Comparison of ENCODE assay signal across 9 mouse cellular contexts in genomic region chr6:128011071-128011477, GRCm38 (mm10).
DNase-seq lines count a peak whose midpoint lies in the region; ATAC-seq lines count a peak whose summit lies in the region.
"Had no signal": no experiment of that assay in that cellular context is flagged by ENCODE, and none has a peak within 500 bp of the region (broad histone marks: within the 10 kb centered on the region; RNA-seq: fewer than 3 reads in every experiment).

No protein-coding gene starts in this region.

- H3K27me3 ChIP-seq in hindbrain, embryonic 14.5 days (ENCODE audit: control insufficient read depth, insufficient read depth, low read length), result no peaks in the 10 kb centered on the region
- no peaks in the 10 kb centered on the region for H3K27me3 ChIP-seq in stomach, embryonic 15.5 days (replicated peaks)
- peaks cover 3% of the 10 kb centered on the region; the same call in 1 of the 2 replicates for H3K27me3 ChIP-seq in forebrain, embryonic 12.5 days

- H3K4me2 ChIP-seq in hindbrain, embryonic 14.5 days (replicated peaks), result no peak overlapping the region
- H3K4me2 ChIP-seq in stomach, embryonic 15.5 days, result no peak overlapping the region
- no peak overlapping the region for H3K4me2 ChIP-seq in forebrain, embryonic 12.5 days
- H3K4me2 ChIP-seq: midbrain, embryonic 12.5 days had no signal

- H3K9ac ChIP-seq in hindbrain, embryonic 14.5 days, result no peak overlapping the region
- no peak overlapping the region; the same call in 1 of the 2 replicates for H3K9ac ChIP-seq in stomach, embryonic 15.5 days
- no peak overlapping the region for H3K9ac ChIP-seq in forebrain, embryonic 12.5 days
- H3K9ac ChIP-seq: midbrain, embryonic 12.5 days had no signal

- H3K4me3 ChIP-seq in hindbrain, embryonic 14.5 days (replicated peaks; ENCODE audit: low read length), result no peak overlapping the region
- no peak overlapping the region for H3K4me3 ChIP-seq in stomach, embryonic 15.5 days (replicated peaks)
- no peak overlapping the region for H3K4me3 ChIP-seq in forebrain, embryonic 12.5 days (replicated peaks)
- H3K4me3 ChIP-seq: midbrain, embryonic 12.5 days had no signal

- WGBS in hindbrain, embryonic 14.5 days, result 69% methylated on average over 13 of the region's 13 CpGs
- 69% methylated on average over 13 of the region's 13 CpGs for WGBS in stomach, embryonic 15.5 days
- 73% methylated on average over 13 of the region's 13 CpGs for WGBS in forebrain, embryonic 12.5 days

- H3K9me3 ChIP-seq in hindbrain, embryonic 14.5 days (ENCODE audit: control insufficient read depth, low read length), result no peaks in the 10 kb centered on the region
- no peaks in the 10 kb centered on the region for H3K9me3 ChIP-seq in stomach, embryonic 15.5 days
- no peaks in the 10 kb centered on the region for H3K9me3 ChIP-seq in forebrain, embryonic 12.5 days
- H3K9me3 ChIP-seq: midbrain, embryonic 12.5 days had no signal

- peak; percentile 95 for DNase-seq in heart, adult 11 months
- no peak for DNase-seq in heart, adult 8-10 months (ENCODE audit: low spot score)
- DNase-seq in right cerebral cortex, postnatal 14 days, result peak; percentile 42
- no peak for DNase-seq in right cerebral cortex, postnatal 4 days
- DNase-seq in hindbrain, embryonic 14.5 days (ENCODE audit: low spot score), result no peak
- DNase-seq in embryo, embryonic 10 days (ENCODE audit: low spot score), result no peak

- H3K36me3 ChIP-seq in hindbrain, embryonic 14.5 days (replicated peaks; ENCODE audit: control insufficient read depth, insufficient read depth), result no peaks in the 10 kb centered on the region
- H3K36me3 ChIP-seq in stomach, embryonic 15.5 days, result no peaks in the 10 kb centered on the region
- no peaks in the 10 kb centered on the region for H3K36me3 ChIP-seq in forebrain, embryonic 12.5 days (replicated peaks)
- H3K36me3 ChIP-seq: midbrain, embryonic 12.5 days had no signal

- no peak overlapping the region for H3K27ac ChIP-seq in hindbrain, embryonic 14.5 days
- peak overlapping the region; percentile 74 for H3K27ac ChIP-seq in stomach, embryonic 15.5 days
- no peak overlapping the region for H3K27ac ChIP-seq in forebrain, embryonic 12.5 days

- 0 out of 2 replicates have a peak, but pooled peaks have one; percentile 5 for ATAC-seq in hindbrain, embryonic 14.5 days (ENCODE audit: low FRiP score)
- peak; percentile 8; the same call in 1 of the 2 replicates for ATAC-seq in stomach, embryonic 15.5 days (ENCODE audit: insufficient read depth, low FRiP score, low read depth)
- ATAC-seq in forebrain, embryonic 12.5 days (ENCODE audit: low FRiP score), result no peak

- H3K4me1 ChIP-seq in hindbrain, embryonic 14.5 days (replicated peaks; ENCODE audit: control insufficient read depth, insufficient read depth, low read length), result peaks cover 37% of the 10 kb centered on the region
- peaks cover 39% of the 10 kb centered on the region for H3K4me1 ChIP-seq in stomach, embryonic 15.5 days
- H3K4me1 ChIP-seq in forebrain, embryonic 12.5 days, result peaks cover 28% of the 10 kb centered on the region

Comparison
In these comparisons a context has a peak if more than half of its experiments do, and no peak if none do; other contexts are left out.
1. DNase-seq: peak in heart, adult 11 months (single experiment) and right cerebral cortex, postnatal 14 days (single experiment); none in heart, adult 8-10 months (single experiment), right cerebral cortex, postnatal 4 days (single experiment), hindbrain, embryonic 14.5 days (single experiment) and embryo, embryonic 10 days (single experiment).